Mouse (Mus musculus): ENCODE results near the gene Sptbn4. TPM values are rescaled to one million over a fixed set of nuclear protein-coding genes. Genes with fewer than 3 reads are reported as not detected.

The Sptbn4 gene
- polyA plus RNA-seq, 1 experiment from 2014 or later, result 0.13 TPM

DNA sequence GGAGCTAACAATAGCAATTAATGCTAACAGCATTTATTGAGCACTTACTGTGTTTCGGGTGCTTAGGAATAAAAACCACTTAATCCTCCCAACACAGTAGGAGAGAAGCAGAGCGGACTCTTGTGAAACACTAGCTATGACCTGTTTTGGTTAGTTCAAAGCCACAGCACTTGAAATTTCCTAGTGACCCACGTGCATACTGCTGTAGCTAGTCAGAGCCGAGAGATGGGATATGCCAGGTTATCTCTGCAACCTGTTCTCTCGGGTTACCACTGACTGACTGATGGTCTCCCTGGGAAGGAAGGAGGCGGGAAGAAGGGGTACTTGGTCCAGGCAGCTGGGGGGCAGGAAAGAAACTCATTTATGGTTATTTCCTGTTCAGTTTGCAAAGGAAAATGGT lies 13.0 kb upstream of the Sptbn4 start:
- ChIA-PET POLR2A (no interaction called here), CTCF (no interaction called here)
- ATAC-seq (no peak), DNase-seq (ENCODE audit: low read depth, low spot score) (no peak)
- TF ChIP-seq CTCF (IDR thresholded peaks at IDR 0.05), result no peak
- in situ Hi-C loops (cut with MboI; ENCODE audit: low pct_unique_long_range_greater_than_20kb), result no loop called here
- no peaks in the 10 kb centered on the region for H3K27me3 ChIP-seq

DNA sequence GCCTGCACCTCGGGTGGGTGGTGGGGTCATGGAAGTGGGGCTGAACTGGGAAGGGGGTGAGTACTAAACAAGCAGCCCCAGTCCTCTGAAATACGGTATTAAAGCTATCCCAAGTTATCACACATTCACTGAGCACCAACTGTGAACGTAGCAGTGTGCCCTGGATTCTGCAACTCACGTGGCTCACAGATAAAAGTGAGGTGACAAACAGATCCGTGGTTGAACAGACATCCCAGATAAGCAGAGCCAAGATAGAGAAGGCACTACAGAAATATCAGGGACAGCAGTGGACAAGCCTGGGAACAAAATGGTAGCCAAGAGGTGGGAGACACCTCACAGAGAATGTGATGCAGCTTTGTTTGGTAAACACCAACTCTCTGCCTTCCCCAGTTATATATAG lies 12.2 kb upstream of the Sptbn4 start:
- CTCF ChIA-PET, result no interaction called here
- no peak for TF ChIP-seq CTCF (IDR thresholded peaks at IDR 0.05)
- ATAC-seq, result no peak
- H3K27me3 ChIP-seq, result no peaks in the 10 kb centered on the region
- no peak for DNase-seq (ENCODE audit: low read depth, low spot score)
- POLR2A ChIA-PET, result no interaction called here
- in situ Hi-C loops (cut with MboI; ENCODE audit: low pct_unique_long_range_greater_than_20kb), result no loop called here

DNA sequence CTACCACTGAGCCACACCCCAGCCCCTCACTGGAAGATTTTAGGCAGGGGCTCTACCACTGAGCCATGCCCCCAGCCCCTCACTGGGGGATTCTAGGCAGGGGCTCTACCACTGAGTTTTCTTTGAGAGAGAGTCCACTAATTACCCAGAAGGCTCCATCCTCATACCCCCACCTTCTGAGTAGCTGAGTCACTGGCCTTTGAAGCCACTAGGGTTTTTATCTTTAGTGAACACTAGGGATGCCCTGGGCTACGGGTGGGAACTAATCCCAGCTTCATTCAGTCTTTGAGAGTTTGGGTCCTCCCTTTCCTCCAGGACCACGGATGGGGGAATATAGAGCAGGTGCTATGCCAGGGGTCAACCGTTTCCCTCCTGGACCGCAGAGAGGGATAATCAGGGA lies 11.1 kb upstream of the Sptbn4 start:
- no peaks in the 10 kb centered on the region for H3K27me3 ChIP-seq
- ChIA-PET CTCF (interaction anchor here (1.3 kb wide), 1 partner anchor 32 kb away, joined by 3 read pairs; no protein-coding TSS in a partner anchor), POLR2A (no interaction called here)
- DNase-seq (ENCODE audit: low read depth, low spot score) (no peak), ATAC-seq (no peak)
- no peak for TF ChIP-seq CTCF (IDR thresholded peaks at IDR 0.05)
- in situ Hi-C loops (cut with MboI; ENCODE audit: low pct_unique_long_range_greater_than_20kb), result no loop called here

DNA sequence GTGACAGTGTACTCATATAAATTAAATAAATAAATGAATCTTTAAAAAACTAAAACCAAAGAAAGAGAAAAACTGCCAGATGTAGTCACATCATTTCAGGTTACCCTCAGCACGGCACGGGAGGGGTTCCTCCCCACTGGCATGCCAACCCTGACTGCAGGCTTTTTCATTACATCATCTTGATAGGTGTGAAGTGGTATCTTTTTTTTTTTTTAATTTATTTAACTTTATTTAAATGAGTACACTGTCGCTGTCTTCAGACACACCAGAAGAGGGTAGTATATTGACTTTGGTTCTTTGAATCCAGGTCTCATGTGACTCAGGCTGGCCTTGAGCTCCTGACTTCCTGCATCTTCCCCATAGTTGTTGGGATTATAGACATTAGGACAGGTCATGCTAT lies 7.8 kb upstream of the Sptbn4 start:
- ChIA-PET CTCF (no interaction called here), POLR2A (no interaction called here)
- in situ Hi-C loops (cut with MboI; ENCODE audit: low pct_unique_long_range_greater_than_20kb), result no loop called here
- peak; percentile 21 for TF ChIP-seq CTCF (IDR thresholded peaks at IDR 0.05)
- no peaks in the 10 kb centered on the region for H3K27me3 ChIP-seq
- ATAC-seq, result no peak
- DNase-seq (ENCODE audit: low read depth, low spot score), result no peak

DNA sequence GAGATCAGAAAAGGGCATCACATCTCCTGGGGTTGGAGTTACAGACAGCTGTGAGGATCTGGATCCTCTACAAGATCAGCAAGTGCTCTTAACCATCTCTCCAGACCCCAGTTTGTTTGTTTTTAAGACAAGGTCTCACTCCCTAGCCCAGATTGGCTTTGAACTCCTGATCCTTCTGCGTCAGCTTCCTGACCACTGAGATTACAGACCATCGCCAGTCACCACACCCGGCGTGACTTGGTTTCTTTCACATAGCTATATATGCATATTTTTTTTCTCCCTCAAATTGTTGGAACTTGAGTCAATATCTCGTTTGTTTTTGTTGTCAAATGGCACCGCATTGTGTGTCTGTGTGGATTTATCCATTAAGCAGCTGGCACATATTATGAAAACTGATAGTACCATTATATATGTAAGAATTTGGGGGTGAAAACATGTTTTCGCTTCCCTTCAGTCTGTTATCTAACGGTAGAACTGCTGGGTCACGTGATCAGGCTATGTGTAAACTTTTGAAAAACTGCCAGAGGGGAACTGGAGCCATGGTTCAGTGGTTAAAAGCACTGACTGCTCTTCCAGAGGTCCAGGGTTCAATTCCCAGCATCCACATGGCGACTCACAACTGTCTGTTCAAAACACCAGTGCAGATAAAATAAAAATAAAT lies 7.1 kb upstream of the Sptbn4 start:
- DNase-seq (ENCODE audit: low read depth, low spot score), result no peak
- in situ Hi-C loops (cut with MboI; ENCODE audit: low pct_unique_long_range_greater_than_20kb), result no loop called here
- ATAC-seq, result no peak
- ChIA-PET CTCF (no interaction called here), POLR2A (interaction anchor here (0.7 kb wide), 1 partner anchor 10 kb away, joined by 4 read pairs; no protein-coding TSS in a partner anchor)
- no peak for TF ChIP-seq CTCF (IDR thresholded peaks at IDR 0.05)
- no peaks in the 10 kb centered on the region for H3K27me3 ChIP-seq

DNA sequence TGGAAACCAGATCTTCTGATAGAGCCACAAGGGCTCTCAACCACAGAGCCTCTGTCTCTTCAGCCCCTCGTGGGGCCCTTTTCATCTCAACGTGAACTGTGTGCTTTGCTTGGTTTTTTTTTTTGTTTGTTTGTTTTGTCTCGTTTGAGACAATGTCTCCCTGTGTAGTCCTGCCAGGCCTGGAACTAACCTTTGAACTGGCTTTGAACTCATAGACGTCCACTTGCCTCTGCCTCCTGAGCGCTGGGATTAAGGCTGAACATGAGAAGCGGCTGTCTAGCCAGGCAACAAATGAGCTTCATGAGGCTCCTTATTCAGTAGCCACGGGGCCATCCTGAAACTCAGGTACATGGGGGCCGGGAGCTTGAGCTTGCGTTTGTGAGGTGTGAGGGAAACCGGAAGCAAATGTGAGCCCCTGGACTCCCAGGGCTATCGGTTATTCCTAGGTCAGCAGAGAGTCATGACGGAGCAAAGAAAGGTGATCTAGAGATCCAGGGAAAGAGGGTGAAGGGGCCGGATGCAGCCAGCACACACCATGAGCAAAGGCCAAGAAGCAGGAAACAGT lies 4.8 kb upstream of the Sptbn4 start:
- CTCF ChIA-PET, result interaction anchor here (1.7 kb wide), 1 partner anchor 13 kb away, joined by 7 read pairs; no protein-coding TSS in a partner anchor
- DNase-seq (ENCODE audit: low read depth, low spot score) (no peak), ATAC-seq (no peak)
- TF ChIP-seq CTCF (IDR thresholded peaks at IDR 0.05), result no peak
- H3K27me3 ChIP-seq, result no peaks in the 10 kb centered on the region
- POLR2A ChIA-PET, result interaction anchor here (0.6 kb wide), 1 partner anchor 106 kb away, joined by 3 read pairs; no protein-coding TSS in a partner anchor
- in situ Hi-C loops (cut with MboI; ENCODE audit: low pct_unique_long_range_greater_than_20kb), result no loop called here

DNA sequence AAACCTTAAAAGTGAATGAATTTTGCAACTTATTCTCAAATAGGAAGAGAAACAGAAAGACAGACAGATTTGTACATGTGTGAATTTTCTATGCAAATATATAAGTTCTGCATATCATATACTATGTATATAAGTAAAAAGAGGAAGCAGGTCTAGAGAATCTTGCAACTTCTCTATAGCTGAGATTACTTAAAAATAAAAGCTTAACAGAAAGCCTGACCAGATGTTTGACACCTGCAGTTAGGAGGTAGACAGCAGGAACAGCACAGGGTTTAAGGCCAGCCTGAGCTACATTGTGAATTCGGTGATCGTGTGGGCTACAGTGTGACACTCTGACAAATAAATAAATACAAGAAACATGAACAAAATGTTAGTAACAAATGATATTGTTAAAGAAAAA lies 3.9 kb upstream of the Sptbn4 start:
- no peak for DNase-seq (ENCODE audit: low read depth, low spot score)
- peaks cover 5% of the 10 kb centered on the region for H3K27me3 ChIP-seq
- TF ChIP-seq CTCF (IDR thresholded peaks at IDR 0.05), result no peak
- ChIA-PET POLR2A (no interaction called here), CTCF (interaction anchor here (1.7 kb wide), 1 partner anchor 12 kb away, joined by 7 read pairs; no protein-coding TSS in a partner anchor)
- in situ Hi-C loops (cut with MboI; ENCODE audit: low pct_unique_long_range_greater_than_20kb), result no loop called here
- no peak for ATAC-seq

DNA sequence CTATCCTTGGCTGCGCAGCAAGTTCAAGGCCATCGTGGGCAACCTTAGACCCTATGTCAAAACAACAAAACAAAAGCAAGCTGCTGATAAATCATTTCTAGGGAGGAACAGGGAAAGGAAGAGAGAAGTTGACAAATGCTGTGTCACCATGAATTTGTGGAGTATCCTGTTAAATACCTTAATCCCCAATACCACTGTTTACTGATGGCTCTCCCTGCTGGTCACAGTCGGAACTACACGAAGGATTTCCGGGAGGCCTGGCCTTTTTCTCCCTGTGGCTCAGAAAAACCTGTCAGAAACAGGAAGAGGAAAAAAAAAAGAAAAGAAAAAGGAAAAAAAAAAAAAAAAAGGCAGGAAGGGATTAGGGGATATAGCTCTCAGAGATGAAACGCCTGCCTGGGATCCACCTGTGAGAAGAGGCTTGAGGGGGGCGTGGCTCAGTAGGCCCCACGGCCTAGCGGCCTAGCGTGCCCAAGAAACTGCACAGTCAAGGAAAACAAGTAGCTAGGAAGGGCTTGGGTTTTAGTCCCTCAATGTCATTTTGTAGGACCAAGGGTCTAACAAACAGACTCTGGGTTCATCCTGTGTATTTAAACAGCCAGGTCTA lies 1.9 kb upstream of the Sptbn4 start:
- ChIA-PET POLR2A (interaction anchor here (0.6 to 1.2 kb wide), 2 partner anchors 39 to 1139 kb away, joined by 3 to 7 read pairs; no protein-coding TSS in a partner anchor), CTCF (interaction anchor here (1.2 to 1.9 kb wide), 4 partner anchors 16 to 117 kb away, joined by 3 to 5 read pairs (median 4); no protein-coding TSS in a partner anchor)
- in situ Hi-C loops (cut with MboI; ENCODE audit: low pct_unique_long_range_greater_than_20kb), result loop anchor here (5.0 kb wide), 1 partner anchor 58 kb away; no protein-coding TSS in a partner anchor
- peak; percentile 70 for TF ChIP-seq CTCF (IDR thresholded peaks at IDR 0.05)
- no peak for DNase-seq (ENCODE audit: low read depth, low spot score)
- peaks cover 13% of the 10 kb centered on the region for H3K27me3 ChIP-seq
- ATAC-seq, result no peak

DNA sequence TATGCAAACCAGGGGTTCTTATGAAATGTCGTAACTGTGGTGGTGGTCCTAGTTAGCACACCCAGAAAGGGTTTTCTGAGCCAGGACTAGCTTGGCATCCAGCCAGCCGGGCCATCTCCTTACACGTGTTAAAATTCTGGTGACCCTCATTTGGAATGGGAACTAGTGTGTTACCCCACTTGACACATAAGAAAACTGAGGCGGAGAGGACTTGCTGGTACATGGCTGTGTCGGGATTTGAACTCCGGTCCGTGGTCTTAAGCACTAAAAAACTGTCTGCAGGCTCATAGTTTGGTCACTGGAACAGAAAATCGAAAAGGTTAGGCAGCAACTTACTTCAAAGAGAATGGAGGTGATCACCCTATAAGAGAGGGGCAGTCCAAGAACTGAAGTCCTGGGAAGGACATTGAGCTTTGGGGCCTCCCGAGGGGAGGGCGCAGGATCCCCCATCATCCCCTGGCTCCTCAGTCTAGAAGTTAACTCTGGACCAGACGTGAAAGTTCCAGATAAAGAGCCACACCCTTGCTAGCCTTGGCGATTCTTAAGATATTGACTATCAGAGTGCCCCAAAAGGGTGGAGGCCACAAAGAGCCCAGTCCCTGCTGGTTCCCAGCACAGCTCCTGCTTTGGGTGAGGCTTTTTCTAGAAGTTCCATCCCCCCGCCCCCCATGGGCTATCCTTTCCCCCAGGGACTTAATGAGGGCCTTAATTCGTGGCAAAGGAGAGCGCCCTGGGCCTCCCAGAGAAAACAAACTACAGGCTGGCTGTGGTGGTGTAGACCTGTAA lies 1.1 kb upstream of the Sptbn4 start:
- DNase-seq (ENCODE audit: low read depth, low spot score) (no peak), ATAC-seq (no peak)
- peaks cover 13% of the 10 kb centered on the region for H3K27me3 ChIP-seq
- CTCF ChIA-PET, result interaction anchor here (1.2 to 1.9 kb wide), 4 partner anchors 17 to 116 kb away, joined by 3 to 5 read pairs (median 4); no protein-coding TSS in a partner anchor
- POLR2A ChIA-PET, result no interaction called here
- in situ Hi-C loops (cut with MboI; ENCODE audit: low pct_unique_long_range_greater_than_20kb), result loop anchor here (5.0 kb wide), 1 partner anchor 59 kb away; no protein-coding TSS in a partner anchor
- no peak for TF ChIP-seq CTCF (IDR thresholded peaks at IDR 0.05)
